Mouse (Mus musculus): ENCODE data around the gene Grasp.

The Grasp gene

DNA sequence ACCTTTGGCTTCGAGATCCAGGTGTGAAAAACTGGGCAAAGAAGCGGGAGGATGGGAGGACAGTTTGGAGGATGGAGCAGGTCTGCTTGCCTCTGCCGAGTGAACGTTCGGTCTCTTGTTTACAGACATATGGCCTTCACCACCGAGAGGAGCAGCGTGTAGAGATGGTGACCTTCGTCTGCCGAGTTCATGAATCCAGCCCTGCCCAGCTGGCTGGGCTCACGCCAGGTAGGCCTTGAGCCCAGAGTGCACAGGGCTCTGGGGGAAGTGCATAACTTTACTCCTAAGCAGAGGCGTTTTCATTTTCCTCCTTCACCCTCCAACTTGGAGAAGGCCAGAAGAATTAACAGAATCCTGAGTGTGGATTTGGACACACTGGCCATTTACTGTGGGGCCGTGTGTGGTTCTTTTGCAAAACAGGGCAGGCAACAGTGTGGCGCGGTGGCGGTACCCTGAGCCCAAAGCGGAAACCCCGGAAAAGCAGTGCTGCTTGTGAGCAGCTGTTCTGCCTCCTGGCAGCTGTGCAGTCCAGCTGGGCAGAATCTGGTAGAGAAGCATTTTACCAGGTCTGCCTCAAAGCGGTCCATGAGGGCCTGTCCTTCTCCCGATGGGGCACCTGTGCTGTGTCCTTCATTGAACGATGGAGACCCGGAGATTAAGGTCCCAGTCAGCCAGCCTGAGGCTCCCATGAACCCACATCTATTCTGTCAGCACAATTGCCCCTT lies 5.0 kb downstream of the Grasp start:
- no peak for DNase-seq

GRCm38 (mm10) chr15:101230503-101230902 lies 6.5 kb downstream of the Grasp start:
- DNase-seq = no peak

DNA sequence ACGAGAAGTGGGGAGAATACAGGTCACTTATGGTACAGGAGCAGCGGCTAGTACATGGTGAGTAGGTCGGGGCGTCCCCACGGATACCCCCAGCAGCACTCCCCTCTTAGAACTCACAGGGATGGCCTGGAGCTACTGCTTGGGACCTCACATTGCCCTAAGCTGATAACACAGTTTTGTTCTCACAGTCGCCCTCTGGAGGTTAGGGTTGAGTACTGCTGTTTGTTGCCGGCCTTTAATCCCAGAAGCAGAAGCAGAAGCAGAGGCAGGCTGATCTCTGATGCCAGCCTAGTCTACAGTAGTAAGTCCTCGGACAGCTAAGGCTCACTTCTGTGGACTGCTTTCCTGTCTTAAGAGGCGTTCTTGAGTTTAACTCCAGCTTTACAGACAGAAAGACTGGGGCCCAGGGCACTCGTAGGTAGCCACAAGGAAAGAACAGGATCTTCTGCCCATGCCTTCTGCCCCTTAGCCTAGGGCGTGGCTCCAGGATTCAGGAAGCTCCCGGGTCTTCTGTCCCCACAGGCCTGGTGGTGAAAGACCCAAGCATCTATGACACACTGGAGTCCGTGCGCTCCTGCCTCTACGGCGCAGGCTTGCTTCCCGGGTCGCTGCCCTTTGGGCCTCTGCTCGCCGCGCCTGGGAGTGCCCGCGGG lies 7.1 kb downstream of the Grasp start:
- DNase-seq = peak; percentile 81 to 85

DNA sequence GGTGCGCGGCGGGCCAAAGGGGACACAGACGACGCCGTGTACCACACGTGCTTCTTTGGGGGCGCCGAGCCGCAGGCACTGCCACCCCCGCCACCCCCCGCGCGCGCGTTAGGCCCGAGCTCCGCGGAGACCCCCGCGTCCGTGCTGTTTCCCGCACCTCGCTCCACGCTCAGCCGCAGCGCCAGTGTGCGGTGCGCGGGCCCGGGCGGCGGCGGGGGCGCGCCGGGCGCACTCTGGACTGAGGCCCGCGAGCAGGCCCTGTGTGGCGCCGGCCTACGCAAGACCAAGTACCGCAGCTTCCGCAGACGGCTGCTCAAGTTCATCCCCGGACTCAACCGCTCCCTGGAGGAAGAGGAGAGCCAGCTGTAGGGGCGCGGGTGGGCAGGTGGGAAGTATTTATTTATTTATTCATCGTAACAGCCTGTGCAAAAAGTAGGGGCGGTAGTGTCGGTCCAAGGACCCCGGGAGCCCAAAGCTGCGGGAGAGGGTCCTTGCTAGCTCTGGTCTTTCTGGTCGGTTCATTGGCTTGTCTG lies 7.7 kb downstream of the Grasp start:
- DNase-seq = no peak

GRCm38 (mm10) chr15:101232607-101233006 lies 8.6 kb downstream of the Grasp start:
- no peak for DNase-seq

DNA sequence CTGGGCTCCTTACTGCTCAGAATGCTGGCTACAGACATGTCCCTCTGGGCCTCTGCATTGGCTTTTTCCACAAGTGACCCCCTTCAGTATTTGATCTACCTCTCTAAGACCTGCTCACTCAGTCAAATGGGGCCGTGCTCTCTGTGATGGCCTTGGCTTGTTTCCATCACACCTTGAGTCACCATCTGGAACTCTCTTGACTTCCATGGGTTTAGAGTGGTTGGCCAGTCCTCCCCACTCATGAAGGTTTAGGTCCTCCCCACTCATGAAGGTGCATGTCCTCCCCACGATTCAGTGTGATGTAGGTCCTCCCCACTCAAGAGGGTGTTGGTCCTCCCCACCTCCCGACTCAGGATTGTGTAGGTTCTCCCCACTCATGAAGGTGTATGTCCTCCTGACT lies 9.2 kb downstream of the Grasp start:
- no peak for DNase-seq

DNA sequence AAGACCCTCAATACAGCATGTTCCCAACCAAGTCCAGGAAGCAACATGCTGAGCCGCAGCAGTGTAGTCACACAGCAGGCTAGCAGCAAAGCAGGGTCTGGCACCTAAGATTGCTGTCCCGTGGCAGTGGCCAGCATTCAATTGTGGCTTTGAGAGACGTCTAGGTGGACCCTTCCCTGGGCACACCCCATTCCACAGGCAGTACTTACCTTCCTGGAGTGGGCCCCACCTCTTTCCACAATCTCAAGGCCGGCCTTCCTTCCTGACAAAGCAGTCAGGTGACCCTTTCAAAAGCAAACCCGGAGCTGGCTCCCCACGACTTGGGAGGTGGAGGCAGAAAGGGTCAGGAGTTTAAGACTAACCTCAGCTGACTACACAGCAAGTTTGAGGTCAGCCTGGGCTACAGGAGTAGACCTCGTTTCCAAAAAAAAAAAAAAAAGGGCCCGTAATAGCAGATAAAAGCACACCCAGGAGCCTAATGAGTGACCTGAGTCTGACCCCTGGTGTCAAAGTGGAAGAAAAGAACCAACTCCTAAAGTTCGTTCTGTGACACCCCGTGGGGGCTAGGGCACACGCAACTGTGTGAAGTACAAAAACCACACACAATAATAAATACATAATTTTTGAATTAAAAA lies 9.8 kb downstream of the Grasp start:
- no peak for DNase-seq

DNA sequence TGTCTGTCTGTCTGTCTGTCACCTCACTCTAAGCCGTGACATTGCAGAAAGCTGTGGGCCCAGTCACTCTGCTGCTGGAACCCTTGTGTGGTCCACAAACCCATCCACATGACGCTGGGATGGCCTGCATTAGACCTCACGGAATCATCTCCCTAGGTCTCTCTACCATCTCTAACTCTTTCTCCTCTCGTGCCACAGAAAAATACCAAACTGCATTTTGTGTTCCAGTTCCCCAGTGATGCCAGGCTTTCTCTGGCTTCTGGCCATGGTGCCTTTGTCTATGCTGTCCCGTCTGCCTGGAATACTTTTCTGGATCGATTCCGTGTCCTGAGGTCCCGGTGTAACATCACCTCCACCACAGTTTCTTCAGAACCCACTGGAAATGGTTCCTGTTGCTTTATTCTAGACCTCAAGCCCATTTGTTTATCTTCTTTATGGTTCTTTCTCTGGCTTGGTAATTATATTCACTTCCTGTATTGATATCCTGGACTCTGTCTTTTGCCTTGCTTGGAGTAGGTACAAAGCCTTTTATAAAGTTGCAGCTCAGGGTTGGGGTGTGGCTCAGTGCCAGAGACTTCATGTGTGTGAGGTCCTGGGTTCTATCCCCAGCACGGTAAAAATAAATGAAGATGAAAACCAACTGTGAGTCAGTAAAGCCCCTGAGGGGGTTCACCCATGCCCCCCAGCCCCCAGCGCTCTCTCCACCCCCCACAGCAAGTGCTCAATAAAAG lies 10.8 kb downstream of the Grasp start:
- no peak for DNase-seq

- DNase-seq = no peak
Measured at GRCm38 (mm10) chr15:101235342-101235698, 11.3 kb downstream of the Grasp start.

GRCm38 (mm10) chr15:101235728-101236327 lies 11.8 kb downstream of the Grasp start:
- DNase-seq = no peak

- peak; percentile 86 to 88 for DNase-seq
Measured at GRCm38 (mm10) chr15:101236878-101237277, 12.9 kb downstream of the Grasp start.

DNA sequence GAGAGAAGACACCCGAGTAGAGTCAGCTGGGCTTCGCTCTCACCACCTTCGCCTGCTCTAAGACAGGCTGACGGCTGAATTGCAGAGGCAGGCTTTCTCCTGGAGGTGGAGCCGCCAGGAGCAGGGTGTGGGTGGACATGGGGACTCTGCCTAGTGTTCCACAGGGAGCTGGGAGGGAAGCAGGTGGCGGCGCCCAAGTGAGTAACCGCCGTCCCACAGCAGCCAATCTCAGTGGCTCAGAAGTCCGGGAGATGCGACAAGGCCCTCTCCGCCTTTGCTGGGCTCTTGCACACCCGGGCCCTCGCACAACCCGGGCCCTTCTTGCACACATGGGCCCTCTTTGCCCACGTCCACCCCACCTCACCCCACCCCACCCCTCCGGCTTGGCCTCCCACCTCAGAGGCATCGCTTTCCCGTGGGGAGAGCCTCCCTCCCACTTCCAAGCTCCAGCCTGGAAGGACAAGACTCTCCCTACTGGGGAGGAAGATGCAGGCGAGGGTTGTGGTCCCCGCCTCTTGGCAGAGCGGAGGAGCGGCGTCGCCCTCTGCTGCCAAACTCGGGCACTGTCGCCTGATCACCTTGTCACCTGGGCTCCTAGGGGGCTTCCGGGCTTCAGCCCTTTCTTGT lies 15.0 kb downstream of the Grasp start:
- peak; percentile 72 to 73 for DNase-seq

- no peak for DNase-seq
Measured at GRCm38 (mm10) chr15:101239821-101240220, 15.8 kb downstream of the Grasp start.

- DNase-seq = peak; percentile 90 to 91
Measured at GRCm38 (mm10) chr15:101240799-101241204, 16.8 kb downstream of the Grasp start.

GRCm38 (mm10) chr15:101241236-101241635 lies 17.2 kb downstream of the Grasp start:
- no peak for DNase-seq

- no peak for DNase-seq
Measured at GRCm38 (mm10) chr15:101241853-101242252, 17.9 kb downstream of the Grasp start.

DNA sequence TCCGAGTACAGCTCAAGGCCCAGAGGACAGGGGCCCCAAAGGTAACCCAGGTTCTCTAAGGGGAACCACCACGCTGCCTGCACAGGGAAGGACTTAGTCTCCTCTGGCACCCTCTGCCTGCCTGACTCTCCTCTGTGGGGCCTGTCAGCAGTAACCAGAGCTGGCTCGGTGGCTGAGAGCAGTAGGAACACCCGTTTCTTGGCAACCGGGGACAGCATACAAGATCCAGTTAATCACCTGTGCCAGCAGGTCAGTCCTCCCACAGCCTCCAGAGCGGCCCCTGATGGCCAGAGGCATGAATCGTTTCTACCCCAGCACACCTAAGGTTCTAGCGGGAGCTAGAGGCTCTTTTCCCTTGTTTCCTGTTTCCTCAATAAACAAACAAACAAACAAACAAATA lies 18.7 kb downstream of the Grasp start:
- peak; percentile 57 to 58 for DNase-seq

GRCm38 (mm10) chr15:101244012-101244411 lies 20.0 kb downstream of the Grasp start:
- DNase-seq = no peak

- DNase-seq = peak; percentile 96 to 97
Measured at GRCm38 (mm10) chr15:101246231-101247154, 22.5 kb downstream of the Grasp start.

- DNase-seq = peak; percentile 40 to 55
Measured at GRCm38 (mm10) chr15:101247155-101247498, 23.1 kb downstream of the Grasp start.

DNA sequence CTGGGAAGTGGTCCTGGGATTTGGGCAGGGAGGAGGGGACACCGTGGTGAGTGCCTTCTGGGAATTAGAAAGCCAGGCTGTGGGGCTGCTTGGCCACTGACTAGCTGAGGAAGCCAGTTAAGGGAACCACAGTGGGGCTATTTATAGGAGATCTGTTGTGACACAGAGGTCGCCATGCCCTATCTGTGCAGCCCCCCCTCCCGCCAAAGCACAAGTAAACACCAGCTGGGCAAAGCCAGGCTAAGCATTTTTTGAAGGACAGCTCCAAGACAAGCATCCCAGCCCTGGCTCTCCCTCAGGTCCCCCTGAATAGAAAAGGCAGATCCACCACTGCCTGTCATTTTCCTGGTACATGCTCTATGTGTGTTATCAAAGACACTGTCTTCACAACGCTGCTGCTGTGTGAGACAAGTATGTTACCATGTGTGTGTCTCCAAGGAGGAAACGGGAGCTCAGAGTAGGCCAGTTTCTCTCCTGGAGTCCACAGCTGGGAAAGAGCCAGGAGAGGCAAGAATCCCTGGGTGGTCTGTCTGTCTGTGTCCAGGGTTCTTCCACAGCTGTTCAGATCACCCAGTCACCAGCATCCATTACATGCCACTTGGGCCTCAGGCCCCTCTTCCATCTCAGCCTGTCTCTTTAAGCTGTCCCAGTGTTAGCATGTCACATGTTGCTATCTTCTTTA lies 24.2 kb downstream of the Grasp start:
- DNase-seq = peak in 1 of 2 experiments; percentile 43
